ENCODE assay signal across 9 mouse cellular contexts in genomic region chrX:9273377-9274002, GRCm38 (mm10). TPM values are rescaled to one million over a fixed set of nuclear protein-coding genes. Genes with fewer than 3 reads are reported as not detected.
DNase-seq lines count a peak whose midpoint lies in the region; ATAC-seq lines count a peak whose summit lies in the region.
"Had no signal": no experiment of that assay in that cellular context is flagged by ENCODE, and none has a peak within 500 bp of the region (broad histone marks: within the 10 kb centered on the region; RNA-seq: fewer than 3 reads in every experiment).

No protein-coding gene starts in this region.

- no peaks in the 10 kb centered on the region for H3K36me3 ChIP-seq in heart, embryonic 14.5 days (ENCODE audit: control insufficient read depth, insufficient read depth, low read length)
- H3K36me3 ChIP-seq in hindbrain, embryonic 13.5 days, result no peaks in the 10 kb centered on the region
- no peaks in the 10 kb centered on the region for H3K36me3 ChIP-seq in midbrain, embryonic 11.5 days (ENCODE audit: control insufficient read depth, insufficient read depth, low read length)

- no peak for DNase-seq in heart, adult 9 months (ENCODE audit: low spot score in 2 of 2)
- peak; percentile 1 for DNase-seq in R1 (ENCODE audit: low read depth, low spot score)
- DNase-seq in midbrain, embryonic 11.5 days (ENCODE audit: low spot score, missing footprints), result peak; percentile 87
- DNase-seq in cerebellum, postnatal 14 days, result no peak
- DNase-seq in spleen, adult 12 weeks (ENCODE audit: low spot score), result no peak
- no peak for DNase-seq in embryo, embryonic 10.5 days (ENCODE audit: low spot score)

- no peak for ATAC-seq in heart, embryonic 14.5 days (ENCODE audit: insufficient number of reproducible peaks, insufficient read depth, low FRiP score, low read depth)
- no peak for ATAC-seq in hindbrain, embryonic 13.5 days (ENCODE audit: low FRiP score)
- ATAC-seq in midbrain, embryonic 11.5 days (ENCODE audit: low FRiP score), result no peak

- no peaks in the 10 kb centered on the region for H3K9me3 ChIP-seq in heart, embryonic 14.5 days (ENCODE audit: control insufficient read depth, low read length)
- no peaks in the 10 kb centered on the region for H3K9me3 ChIP-seq in hindbrain, embryonic 13.5 days
- no peaks in the 10 kb centered on the region for H3K9me3 ChIP-seq in midbrain, embryonic 11.5 days (ENCODE audit: control insufficient read depth, low read length)

- H3K4me1 ChIP-seq in heart, embryonic 14.5 days (ENCODE audit: control insufficient read depth in 2 of 2, insufficient read depth in 2 of 2, low read length in 2 of 2), result no peaks in the 10 kb centered on the region
- H3K4me1 ChIP-seq in hindbrain, embryonic 13.5 days (replicated peaks), result no peaks in the 10 kb centered on the region
- H3K4me1 ChIP-seq in midbrain, embryonic 11.5 days (ENCODE audit: control insufficient read depth, insufficient read depth, low read length), result no peaks in the 10 kb centered on the region

- 52% methylated on average over 12 of the region's 12 CpGs for WGBS in heart, embryonic 14.5 days
- WGBS in hindbrain, embryonic 13.5 days, result 51% methylated on average over 12 of the region's 12 CpGs
- 59% methylated on average over 12 of the region's 12 CpGs for WGBS in midbrain, embryonic 11.5 days

- H3K4me2 ChIP-seq in heart, embryonic 14.5 days (ENCODE audit: low read length), result peak overlapping the region; percentile 52
- H3K4me2 ChIP-seq in hindbrain, embryonic 13.5 days, result peak overlapping the region; percentile 55
- H3K4me2 ChIP-seq in midbrain, embryonic 11.5 days, result peak overlapping the region; percentile 49

- H3K4me3 ChIP-seq in heart, embryonic 14.5 days (ENCODE audit: control insufficient read depth in 1 of 2, insufficient read depth in 1 of 2, low read depth in 1 of 2, low read length in 2 of 2), result peak overlapping the region; percentile 56 to 68
- H3K4me3 ChIP-seq in hindbrain, embryonic 13.5 days, result peak overlapping the region; percentile 55
- peak overlapping the region; percentile 53; the same call in 1 of the 2 replicates for H3K4me3 ChIP-seq in midbrain, embryonic 11.5 days (ENCODE audit: low read depth, low read length)

- H3K9ac ChIP-seq in heart, embryonic 14.5 days (ENCODE audit: low read length), result peak overlapping the region; percentile 76
- peak overlapping the region; percentile 75 for H3K9ac ChIP-seq in hindbrain, embryonic 13.5 days
- H3K9ac ChIP-seq in midbrain, embryonic 11.5 days (ENCODE audit: low read length), result peak overlapping the region; percentile 54; the same call in 1 of the 2 replicates

- no peak overlapping the region for H3K27ac ChIP-seq in heart, embryonic 14.5 days (replicated peaks in 1 of 2; ENCODE audit: control insufficient read depth in 1 of 2, insufficient read depth in 1 of 2, low read depth in 2 of 2, low read length in 2 of 2)
- no peak overlapping the region for H3K27ac ChIP-seq in hindbrain, embryonic 13.5 days
- H3K27ac ChIP-seq in midbrain, embryonic 11.5 days (ENCODE audit: low read depth, low read length), result no peak overlapping the region

- H3K27me3 ChIP-seq in heart, embryonic 14.5 days (ENCODE audit: control insufficient read depth, insufficient read depth, low read length), result no peaks in the 10 kb centered on the region
- no peaks in the 10 kb centered on the region for H3K27me3 ChIP-seq in hindbrain, embryonic 13.5 days
- no peaks in the 10 kb centered on the region for H3K27me3 ChIP-seq in midbrain, embryonic 11.5 days (ENCODE audit: control insufficient read depth, insufficient read depth, low read length)

RNA-seq across cellular contexts. Expression of gene Xk, which starts 0.9 kb away (rescaled TPM):
- 4.4 and 4.5 TPM in 2 replicates for polyA plus RNA-seq in heart, embryonic 14.5 days (2014; fragmentation: Nextera tagmentation; extraction: Ambion mirVana)
- polyA plus RNA-seq in hindbrain, embryonic 13.5 days (2015; fragmentation: Nextera tagmentation; extraction: Ambion mirVana), result 2.9 and 3.6 TPM in 2 replicates
- polyA plus RNA-seq in midbrain, embryonic 11.5 days (2014; fragmentation: Nextera tagmentation; extraction: Ambion mirVana), result 2.9 and 3.4 TPM in 2 replicates

RNA-seq across cellular contexts. Expression of gene H2al1m, which starts 10.1 kb away (rescaled TPM):
- polyA plus RNA-seq in heart, embryonic 14.5 days (2014; fragmentation: Nextera tagmentation; extraction: Ambion mirVana), result 0.42 TPM in 1 of 2 replicates, not detected in the other
- polyA plus RNA-seq in hindbrain, embryonic 13.5 days (2015; fragmentation: Nextera tagmentation; extraction: Ambion mirVana), result not detected in 2 replicates
- polyA plus RNA-seq in midbrain, embryonic 11.5 days (2014; fragmentation: Nextera tagmentation; extraction: Ambion mirVana), result 0.46 TPM in 1 of 2 replicates, not detected in the other

RNA-seq across cellular contexts. Expression of gene Gm14862, which starts 16.8 kb away (rescaled TPM):
- 0.27 TPM in 1 of 2 replicates, not detected in the other for polyA plus RNA-seq in heart, embryonic 14.5 days (2014; fragmentation: Nextera tagmentation; extraction: Ambion mirVana)
- not detected in 2 replicates for polyA plus RNA-seq in hindbrain, embryonic 13.5 days (2015; fragmentation: Nextera tagmentation; extraction: Ambion mirVana)
- polyA plus RNA-seq in midbrain, embryonic 11.5 days (2014; fragmentation: Nextera tagmentation; extraction: Ambion mirVana), result 0.72 TPM in 1 of 2 replicates, not detected in the other
- polyA plus RNA-seq: gonadal fat pad, adult 2 months had no signal

Comparison
In these comparisons a context has a peak if more than half of its experiments do, and no peak if none do; other contexts are left out.
1. DNase-seq: peak in R1 (single experiment) and midbrain, embryonic 11.5 days (single experiment); none in heart, adult 9 months (0 of 2), cerebellum, postnatal 14 days (0 of 2), spleen, adult 12 weeks (single experiment) and embryo, embryonic 10.5 days (single experiment).
2. Peak in every context shown above with its lines, with median percentiles within 50 percentile points of each other: H3K4me2 ChIP-seq, H3K4me3 ChIP-seq and H3K9ac ChIP-seq.